Mouse (Mus musculus) cerebellum, postnatal 14 days (tissue): ENCODE results near the gene Slc41a1.

ENCODE experiments used
- DNase-seq, 2 experiments: peaks; one replicate each; pipeline ENCODE4 v3.0.0; 2021; ENCODE audit warnings: mixed read lengths in 2 of 2

Slc41a1 gene

DNA sequence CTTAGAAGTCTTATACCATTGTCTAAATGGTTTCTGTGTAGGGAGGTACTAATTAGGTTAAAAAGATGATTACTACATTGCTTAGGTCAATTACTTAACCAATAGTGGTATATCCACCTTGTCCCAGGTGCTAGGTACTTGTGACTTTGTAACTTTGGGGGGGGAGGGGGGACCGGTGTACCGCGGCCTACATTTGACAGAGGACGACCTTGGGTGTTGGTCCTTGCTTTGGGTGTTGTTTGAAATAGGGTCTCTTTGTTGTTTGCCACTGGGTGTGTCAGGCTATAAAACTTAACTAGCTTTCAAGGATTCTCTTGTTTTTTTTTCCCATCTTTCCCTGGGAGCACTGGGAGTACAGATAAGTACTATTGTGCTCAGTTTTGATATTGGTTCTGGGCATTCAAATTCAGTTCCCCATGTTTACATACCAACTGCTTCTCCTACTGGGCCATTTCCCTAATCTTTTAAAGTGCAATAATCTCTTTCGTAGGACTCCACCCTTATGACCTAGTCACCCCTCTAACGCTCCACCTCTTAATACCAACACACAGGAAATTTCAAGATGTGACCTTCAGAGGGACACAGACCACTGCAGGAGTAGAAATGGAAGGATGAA is 62.9 kb downstream of the Slc41a1 start:
- DNase-seq: no peak

DNA sequence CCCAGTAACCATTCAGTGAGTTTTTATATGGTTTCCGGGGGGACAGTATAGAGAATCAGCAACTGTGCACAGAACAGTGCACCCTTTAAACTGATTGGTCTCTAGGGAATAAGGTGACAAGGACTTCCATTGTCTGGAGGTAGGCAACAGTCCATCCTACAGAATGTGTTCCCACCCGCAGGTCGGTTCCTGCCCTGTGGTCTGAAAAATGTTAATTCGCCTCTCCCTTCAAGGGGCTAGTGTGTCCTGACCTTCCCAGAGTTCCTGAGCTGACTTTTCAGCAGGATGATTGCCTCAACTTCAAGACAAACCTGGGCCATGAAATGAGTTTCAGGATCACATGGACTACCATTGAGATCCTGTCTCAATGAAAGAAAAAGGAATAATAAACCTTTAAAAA is 64.1 kb downstream of the Slc41a1 start:
- no peak for DNase-seq
